Mouse (Mus musculus) stomach, postnatal 0 days (tissue): ENCODE measurements around the gene Krtap26-1. TPM values are rescaled to one million over a fixed set of nuclear protein-coding genes. Genes with fewer than 3 reads are reported as not detected.

Experiments used
- ATAC-seq: fragments of 200-750 bp; cut with Nextera tagmentation; 2 replicates; pipeline ENCODE4 v1.8.0; 2017; ENCODE audit not compliant: low FRiP score, low TSS enrichment
- DNase-seq: peaks from one replicate; pipeline ENCODE4 v3.0.0-alpha.2; 2016; ENCODE audit warnings: low spot score
- H3K27ac ChIP-seq: fragments of 300-500 bp; sonication (generic); replicated peaks from 2 replicates; pipeline ENCODE4 v1.5.1; 2014; ENCODE audit warnings: mild to moderate bottlenecking, control low read depth
- H3K27me3 ChIP-seq: fragments of 300-500 bp; sonication (generic); 2 replicates; pipeline ENCODE4 v1.6.1; 2014; ENCODE audit warnings: low read length; ENCODE audit not compliant: control insufficient read depth, insufficient read depth
- H3K36me3 ChIP-seq: fragments of 300-500 bp; sonication (generic); 2 replicates; pipeline ENCODE4 v1.6.1; 2014; ENCODE audit warnings: low read length, mixed read lengths; ENCODE audit not compliant: control insufficient read depth, insufficient read depth
- H3K4me1 ChIP-seq: fragments of 300-500 bp; sonication (generic); replicated peaks from 2 replicates; pipeline ENCODE4 v1.6.1; 2014; ENCODE audit warnings: antibody characterized with exemption; ENCODE audit not compliant: control insufficient read depth, insufficient read depth
- H3K4me2 ChIP-seq: fragments of 300-500 bp; sonication (generic); replicated peaks from 2 replicates; pipeline ENCODE4 v1.6.1; 2014; ENCODE audit warnings: low read depth, mild to moderate bottlenecking, control low read depth, moderate library complexity
- H3K4me3 ChIP-seq: fragments of 300-500 bp; sonication (generic); 2 replicates; pipeline ENCODE4 v1.5.1; 2014; ENCODE audit warnings: low read depth, low read length, control low read depth
- H3K9ac ChIP-seq: fragments of 300-500 bp; sonication (generic); 2 replicates; pipeline ENCODE4 v1.6.1; 2014; ENCODE audit warnings: mild to moderate bottlenecking, low read length, control low read depth, mixed read lengths
- H3K9me3 ChIP-seq: fragments of 300-500 bp; sonication (generic); 2 replicates; pipeline ENCODE4 v1.6.1; 2016; ENCODE audit warnings: low read length; ENCODE audit not compliant: control insufficient read depth
- CTCF ChIP-seq: IDR thresholded peaks from 2 replicates; pipeline ENCODE4 v1.5.1; 2016; ENCODE audit warnings: antibody characterized with exemption, low read depth, mild to moderate bottlenecking, moderate library complexity
- EP300 ChIP-seq: optimal IDR thresholded peaks from 2 replicates; pipeline ENCODE3; 2016; ENCODE audit warnings: antibody characterized with exemption
- WGBS: fragments of 180-500 bp; shearing (Covaris S2); extraction: QIAGEN DNeasy Blood & Tissue Kit; methylation state at CpG from one replicate; pipeline ENCODE4 v1.1.7; 2014; 5-methylcytosine and 5-hydroxymethylcytosine counted together
- polyA plus RNA-seq: library from polyadenylated mRNA; unstranded; fragments of >200 nt; fragmentation: Nextera tagmentation; extraction: Ambion mirVana; gene quantifications from 2 replicates; pipeline ENCODE4 v1.2.1, GENCODE M21; 2015

Krtap26-1 gene
- not detected in 2 replicates for polyA plus RNA-seq

DNA sequence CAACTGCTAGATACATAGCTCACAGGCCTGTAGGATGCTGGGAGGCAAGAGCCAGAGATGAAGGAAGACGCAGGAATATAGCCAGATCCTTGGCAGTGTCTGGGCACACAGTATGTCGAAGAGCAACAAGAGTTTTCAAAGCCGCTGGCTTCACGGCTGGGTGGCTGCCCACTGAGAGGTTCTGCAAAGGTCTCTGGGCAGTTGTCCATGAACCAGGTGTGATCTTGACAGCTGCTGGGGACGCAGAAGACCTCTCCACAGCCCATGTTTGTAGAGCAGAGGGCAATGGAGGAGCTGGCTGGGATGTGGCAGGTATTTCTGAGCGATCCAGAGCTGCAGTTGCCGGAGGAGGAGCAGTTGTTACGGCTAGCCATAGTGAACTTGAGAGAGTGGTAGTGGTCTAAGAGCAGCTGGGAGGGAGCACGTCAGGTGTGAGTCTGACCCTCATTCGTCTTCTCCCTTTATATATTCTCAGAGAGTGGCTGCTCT is at the start of gene Krtap26-1:
Krtap26-1 (minus strand) TSS at position 439 of the 489 bp plus-strand sequence.
- H3K4me2 ChIP-seq = no peak within 1 kb of the TSS

DNA sequence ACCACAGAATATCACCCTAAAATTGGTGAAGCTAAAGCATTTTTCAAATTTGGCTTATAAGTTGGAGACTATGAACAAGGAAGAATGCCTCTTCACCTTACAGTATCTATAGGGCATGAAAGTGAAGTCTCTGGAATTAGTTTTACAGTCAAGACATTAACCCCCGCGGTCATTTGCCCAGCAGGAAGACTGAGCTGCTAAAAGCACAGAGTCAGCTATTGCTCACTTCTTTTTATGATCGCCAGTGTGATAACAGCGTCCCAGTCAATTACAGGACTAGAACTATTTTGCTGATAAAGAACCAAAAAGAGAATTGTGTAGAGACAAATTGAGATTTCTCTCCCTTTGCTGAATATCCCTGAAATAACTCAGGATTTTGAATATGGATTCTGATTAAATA is 48.7 kb upstream of the Krtap26-1 start:
- ATAC-seq = no peak
- H3K27ac ChIP-seq = no peak overlapping the region
- H3K4me1 ChIP-seq = no peaks in the 10 kb centered on the region
- no peak for DNase-seq
- 79% methylated on average over 4 of the region's 4 CpGs for WGBS
- H3K9me3 ChIP-seq = no peaks in the 10 kb centered on the region
- H3K4me2 ChIP-seq = no peak overlapping the region
- H3K9ac ChIP-seq = no peak overlapping the region
- no peak for TF ChIP-seq CTCF
- no peak for TF ChIP-seq EP300
- H3K27me3 ChIP-seq = no peaks in the 10 kb centered on the region
- H3K36me3 ChIP-seq = no peaks in the 10 kb centered on the region
- no peak overlapping the region for H3K4me3 ChIP-seq

More for the DNA sequence above, at the start of gene Krtap26-1:
- Histone ChIP-seq H3K4me1 (no peaks in the 10 kb centered on the region), H3K9me3 (no peaks in the 10 kb centered on the region), H3K27ac (no peak within 1 kb of the TSS), H3K27me3 (no peaks in the 10 kb centered on the region), H3K36me3 (no peaks in the 10 kb centered on the region), H3K4me3 (no peak within 1 kb of the TSS), H3K9ac (no peak within 1 kb of the TSS)
- TF ChIP-seq EP300 = no peak
- WGBS = 80% methylated on average over 10 of the region's 10 CpGs
- ATAC-seq = no peak
- no peak for DNase-seq

DNA sequence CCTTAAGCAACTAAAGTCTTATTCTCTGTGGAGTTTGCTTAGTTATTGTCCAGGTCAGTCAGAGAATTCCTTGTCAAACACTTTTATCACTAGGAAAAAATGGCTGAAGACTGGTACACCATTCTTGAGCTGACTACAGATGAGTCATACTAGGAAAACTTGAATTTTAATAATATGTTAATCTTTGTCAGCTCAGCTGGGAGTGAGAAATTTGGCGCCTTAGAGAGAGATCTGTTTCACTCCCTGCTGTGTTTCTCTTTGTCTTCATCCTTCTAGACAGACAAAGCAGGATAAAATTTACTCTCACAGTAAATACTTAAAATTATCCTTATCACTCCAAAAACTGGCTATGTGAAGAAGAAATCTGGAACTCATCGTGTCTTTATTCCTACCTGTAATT is 33.7 kb upstream of the Krtap26-1 start:
- Histone ChIP-seq H3K27ac (no peak overlapping the region), H3K36me3 (no peaks in the 10 kb centered on the region), H3K4me1 (no peaks in the 10 kb centered on the region), H3K27me3 (no peaks in the 10 kb centered on the region), H3K4me2 (no peak overlapping the region), H3K9ac (no peak overlapping the region), H3K9me3 (no peaks in the 10 kb centered on the region), H3K4me3 (no peak overlapping the region)
- no peak for ATAC-seq
- TF ChIP-seq EP300 (no peak), CTCF (no peak)
- WGBS = 62% methylated on average over 2 of the region's 2 CpGs
- no peak for DNase-seq

DNA sequence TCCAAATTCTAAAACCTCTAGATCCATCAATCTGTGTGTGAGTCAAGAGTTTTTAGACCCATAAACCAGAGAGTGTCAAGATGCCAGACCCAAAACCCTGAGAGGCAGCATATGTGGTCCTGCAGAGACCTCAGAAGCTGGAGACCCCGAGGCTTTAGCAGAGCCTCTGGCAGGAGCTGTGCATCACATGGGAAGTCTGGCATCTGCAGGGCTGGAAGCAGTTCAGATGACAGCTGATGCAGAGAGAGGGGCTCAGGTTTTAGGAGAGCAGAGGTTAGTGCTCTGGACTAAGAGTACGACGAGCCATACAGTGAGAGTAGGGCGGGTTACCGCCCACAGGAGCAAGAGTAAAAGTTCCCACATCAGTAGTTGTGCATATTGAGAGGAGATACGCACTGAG is 31.5 kb upstream of the Krtap26-1 start:
- WGBS = 79% methylated on average over 6 of the region's 6 CpGs
- Histone ChIP-seq H3K27ac (no peak overlapping the region), H3K4me3 (no peak overlapping the region), H3K9ac (no peak overlapping the region), H3K4me1 (no peaks in the 10 kb centered on the region), H3K4me2 (no peak overlapping the region), H3K36me3 (no peaks in the 10 kb centered on the region), H3K27me3 (no peaks in the 10 kb centered on the region), H3K9me3 (no peaks in the 10 kb centered on the region)
- DNase-seq (no peak), ATAC-seq (no peak)
- TF ChIP-seq CTCF = no peak
- no peak for TF ChIP-seq EP300

DNA sequence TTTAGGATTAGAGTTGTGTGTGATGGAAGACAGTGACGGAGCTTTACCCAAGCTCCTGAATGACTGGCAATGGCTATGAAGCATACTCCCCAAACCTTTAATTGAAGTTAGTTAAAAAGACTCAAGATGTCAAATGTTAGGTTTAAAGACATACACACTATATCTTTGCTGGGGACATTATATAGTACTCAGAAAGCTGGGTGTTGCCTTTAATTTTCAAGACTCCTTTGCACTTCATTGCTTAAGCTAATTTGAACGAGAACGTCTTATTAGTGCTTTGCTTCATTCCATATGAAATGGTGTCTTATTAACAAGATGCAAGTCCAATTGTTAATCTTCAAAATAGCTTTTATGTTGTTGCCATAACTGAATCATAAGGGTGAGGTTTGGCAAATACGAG is 24.0 kb upstream of the Krtap26-1 start, which contains the start of gene Krtap27-1:
Krtap27-1 (minus strand) TSS at position 101 of the 400 bp plus-strand sequence.
- WGBS = 83% methylated on average over 4 of the region's 4 CpGs

DNA sequence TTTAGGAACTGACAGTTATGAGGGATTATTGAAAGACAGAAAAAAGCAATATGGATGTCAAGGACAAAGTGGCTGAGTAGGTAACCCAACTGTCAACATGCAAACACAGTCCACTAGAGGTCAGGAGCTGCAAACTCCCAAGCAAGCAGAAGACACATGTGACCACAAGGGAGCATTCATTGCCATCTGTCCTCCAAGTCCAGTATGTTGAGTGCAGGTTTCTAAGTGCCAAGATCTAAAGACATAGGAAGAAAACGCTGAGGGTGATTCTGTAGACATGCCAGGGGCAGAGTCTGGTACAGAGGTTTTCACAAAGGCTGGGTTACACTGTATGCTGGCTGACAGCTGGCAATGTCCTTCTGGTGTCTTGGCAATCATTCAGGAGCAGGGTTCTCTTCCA is 9.8 kb upstream of the Krtap26-1 start:
- 50% methylated on average over 1 of the region's 1 CpGs for WGBS
- Histone ChIP-seq H3K27me3 (no peaks in the 10 kb centered on the region), H3K36me3 (no peaks in the 10 kb centered on the region), H3K4me1 (no peaks in the 10 kb centered on the region), H3K4me3 (no peak overlapping the region), H3K9ac (no peak overlapping the region), H3K27ac (no peak overlapping the region), H3K4me2 (no peak overlapping the region), H3K9me3 (no peaks in the 10 kb centered on the region)
- DNase-seq (no peak), ATAC-seq (no peak; the same call in 1 of the 2 replicates)
- TF ChIP-seq EP300 (no peak), CTCF (peak; percentile 70)

More for the DNA sequence above, 24.0 kb upstream of the Krtap26-1 start, which contains the start of gene Krtap27-1:
- no peaks in the 10 kb centered on the region for H3K9me3 ChIP-seq
- ATAC-seq (no peak), DNase-seq (no peak)
- H3K4me1 ChIP-seq = no peaks in the 10 kb centered on the region
- TF ChIP-seq CTCF = no peak
- no peak for TF ChIP-seq EP300
- H3K27me3 ChIP-seq = no peaks in the 10 kb centered on the region
- H3K36me3 ChIP-seq = no peaks in the 10 kb centered on the region
- no peak within 1 kb of the TSS for H3K4me3 ChIP-seq
- no peak within 1 kb of the TSS for H3K27ac ChIP-seq
- H3K4me2 ChIP-seq = no peak within 1 kb of the TSS
- H3K9ac ChIP-seq = no peak within 1 kb of the TSS
